Mouse (Mus musculus) gastrocnemius, adult 8-10 months (tissue): ENCODE measurements around the gene Gnmt. TPM values are rescaled to one million over a fixed set of nuclear protein-coding genes. Genes with fewer than 3 reads are reported as not detected.
A peak's percentile ranks its signal among the peaks of the same experiment; 100 is the strongest.

Source experiments
- DNase-seq, 2 experiments: peaks; one replicate each; pipeline ENCODE4 v3.0.0; 2022; ENCODE audit warnings: low spot score in 2 of 2
- total RNA-seq, 4 experiments: library from RNA; stranded (reverse); gene quantifications; 2 replicates each; pipeline ENCODE4 v1.2.4; 2022

The Gnmt gene
- total RNA-seq, 4 experiments from 2014 or later = 0.65 to 5.1 (median 1.9) TPM

DNA sequence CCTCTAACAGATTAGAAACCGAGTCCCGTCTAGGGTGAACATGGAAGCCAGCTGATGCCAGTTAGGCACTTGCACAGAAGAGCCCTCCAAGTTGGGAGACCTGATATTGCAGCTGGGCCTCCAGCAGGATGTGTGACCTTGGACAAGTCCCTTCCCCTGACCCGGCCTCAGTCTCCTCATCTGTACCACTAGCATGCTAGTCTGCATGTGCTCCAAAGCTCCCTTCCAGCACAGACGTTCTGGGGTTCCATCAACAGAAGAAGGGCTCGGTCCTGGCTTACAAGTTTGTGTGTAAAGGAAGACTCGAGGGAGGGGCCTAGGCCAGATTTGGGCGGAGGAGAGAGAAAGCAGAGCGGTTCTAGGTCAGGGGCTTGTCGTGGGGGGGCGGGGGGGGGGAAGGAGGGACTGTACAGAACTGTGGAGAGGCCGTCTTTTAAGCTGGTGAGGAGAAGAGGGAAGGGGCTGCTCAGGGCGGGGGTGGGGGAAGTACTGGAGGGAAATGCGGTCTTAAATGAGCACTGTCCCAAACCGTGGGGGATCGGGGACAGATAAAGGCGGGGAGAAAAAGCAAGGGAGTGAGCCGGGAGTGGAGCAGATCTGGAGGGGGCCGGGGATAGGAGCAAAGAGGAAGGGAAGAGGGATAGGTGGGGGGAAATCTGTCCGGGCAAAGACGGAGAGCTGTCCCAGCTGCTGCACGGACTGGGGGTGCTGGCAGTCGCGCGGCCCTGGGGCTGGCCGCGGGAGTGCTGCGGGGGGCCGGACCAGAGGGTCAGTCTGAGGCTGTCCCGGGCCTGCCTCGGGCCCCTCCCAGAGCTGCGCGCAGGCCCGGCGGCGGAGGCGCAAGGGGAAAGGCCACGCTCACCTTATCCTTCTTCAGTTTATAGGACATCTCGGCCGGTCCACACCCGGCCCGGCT lies 24.7 kb downstream of the Gnmt start:
- no peak for DNase-seq

DNA sequence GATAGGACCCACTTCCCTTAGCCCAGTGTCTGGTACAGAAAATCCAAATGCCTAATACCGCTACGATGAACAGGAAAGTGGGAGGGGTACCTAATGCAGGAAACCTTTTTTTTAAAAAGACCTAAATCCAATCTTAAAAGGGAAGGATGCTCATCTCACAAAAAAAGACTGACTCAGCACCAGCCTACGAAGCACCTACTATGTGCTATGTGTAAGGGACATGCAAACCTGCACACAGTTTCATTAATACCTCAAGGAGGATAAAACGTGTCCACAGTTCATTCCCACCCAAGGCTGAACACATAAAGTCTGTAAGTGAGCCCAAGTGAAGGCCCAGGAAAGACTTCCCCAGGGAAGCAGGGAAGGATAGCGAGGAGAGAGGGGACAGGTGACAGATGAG lies 26.5 kb downstream of the Gnmt start:
- no peak for DNase-seq

DNA sequence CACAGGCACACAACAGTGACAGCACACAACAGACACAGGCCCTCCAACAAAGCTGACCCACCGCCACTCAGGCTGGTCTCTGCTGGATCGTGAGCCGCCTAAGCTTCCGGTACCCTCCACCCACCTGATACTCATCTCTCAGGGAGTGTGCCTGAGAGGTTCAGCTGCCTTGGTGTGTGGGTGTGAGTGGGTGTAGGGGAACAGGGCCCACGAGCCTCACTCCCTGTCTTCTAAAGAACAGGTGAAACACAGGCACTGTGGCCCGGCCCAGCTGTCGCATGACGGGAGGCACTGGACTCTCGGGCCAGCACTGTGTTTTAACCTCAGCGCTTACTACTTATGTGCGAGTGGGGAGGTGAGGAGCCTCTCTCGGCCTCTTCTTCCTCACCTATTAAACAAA lies 26.9 kb downstream of the Gnmt start:
- no peak for DNase-seq

DNA sequence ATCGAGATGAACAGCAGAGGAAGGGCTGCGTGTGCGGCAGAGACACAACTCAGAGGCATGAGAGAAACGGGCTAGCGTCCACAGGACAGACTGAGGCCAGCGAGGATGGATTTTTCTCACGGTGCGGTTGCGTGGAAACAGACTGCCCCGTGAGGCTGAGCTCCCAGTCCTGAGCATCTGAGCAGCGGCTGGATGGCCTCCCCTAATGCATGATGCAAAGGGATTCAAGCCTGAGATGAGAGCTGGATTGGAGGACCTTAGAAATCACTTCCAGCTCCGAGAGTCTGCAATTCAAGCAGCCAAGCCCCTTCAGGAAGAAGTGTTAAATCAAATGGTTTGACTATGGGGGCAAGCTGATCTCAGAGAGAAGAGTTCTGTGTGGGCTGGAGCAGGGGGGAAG lies 27.5 kb downstream of the Gnmt start:
- no peak for DNase-seq

DNA sequence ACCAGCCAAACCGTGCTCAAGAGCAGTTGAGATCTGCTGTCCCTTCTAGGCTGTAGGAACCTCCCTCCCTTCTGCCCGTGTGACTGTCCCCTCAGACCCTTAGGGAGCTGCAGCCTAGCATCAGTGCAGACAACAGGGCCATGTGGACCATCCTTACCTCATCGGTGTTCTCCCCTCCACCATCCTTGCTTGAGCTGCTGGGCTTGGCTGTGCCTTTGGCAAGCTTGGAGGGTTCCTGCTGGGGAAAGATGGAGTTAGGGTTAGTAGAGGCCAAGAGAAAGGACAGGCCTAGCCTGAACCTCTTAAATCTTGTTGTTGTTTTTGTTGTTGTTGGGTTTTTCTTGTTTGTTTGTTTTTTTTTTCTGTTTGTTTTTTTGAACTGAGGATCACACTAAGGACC lies 29.1 kb downstream of the Gnmt start:
- DNase-seq = no peak

DNA sequence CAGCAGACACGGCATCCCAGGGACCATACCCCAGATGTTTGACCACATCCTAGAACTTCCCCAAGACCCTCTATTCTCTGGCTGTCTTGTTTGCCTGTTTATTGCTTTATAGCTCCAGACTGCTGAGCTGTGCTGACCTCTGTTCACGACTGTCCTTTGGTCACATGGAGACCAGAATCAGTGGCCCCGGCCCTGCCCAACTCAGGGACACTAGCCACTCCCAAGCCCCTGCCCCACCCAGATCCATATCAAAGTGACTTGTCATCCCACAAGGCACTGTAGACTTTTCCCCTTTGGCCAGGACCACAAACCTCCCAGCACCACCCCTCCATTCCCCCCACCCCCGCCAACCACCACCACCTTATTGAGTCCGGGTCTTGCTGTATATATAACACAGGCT lies 29.7 kb downstream of the Gnmt start:
- DNase-seq = no peak

DNA sequence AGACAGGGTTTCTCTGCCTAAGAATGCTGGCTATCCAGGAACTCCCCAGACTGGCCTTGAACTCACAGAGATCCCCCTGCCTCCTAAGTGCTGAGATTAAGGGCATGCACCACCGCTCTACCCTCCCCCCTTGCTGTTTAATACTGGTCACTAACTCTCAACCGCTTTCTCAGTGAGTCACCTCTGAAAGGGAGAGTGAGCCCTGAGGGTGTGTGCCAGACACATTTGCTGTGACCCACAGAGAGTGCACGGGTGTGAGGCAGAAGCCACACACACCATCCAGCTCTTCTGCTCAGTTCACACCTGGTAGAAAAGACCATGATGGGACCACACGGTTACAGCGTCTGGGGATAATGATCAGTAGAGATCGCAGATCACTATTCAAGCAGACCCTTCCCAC lies 30.5 kb downstream of the Gnmt start:
- no peak for DNase-seq

DNA sequence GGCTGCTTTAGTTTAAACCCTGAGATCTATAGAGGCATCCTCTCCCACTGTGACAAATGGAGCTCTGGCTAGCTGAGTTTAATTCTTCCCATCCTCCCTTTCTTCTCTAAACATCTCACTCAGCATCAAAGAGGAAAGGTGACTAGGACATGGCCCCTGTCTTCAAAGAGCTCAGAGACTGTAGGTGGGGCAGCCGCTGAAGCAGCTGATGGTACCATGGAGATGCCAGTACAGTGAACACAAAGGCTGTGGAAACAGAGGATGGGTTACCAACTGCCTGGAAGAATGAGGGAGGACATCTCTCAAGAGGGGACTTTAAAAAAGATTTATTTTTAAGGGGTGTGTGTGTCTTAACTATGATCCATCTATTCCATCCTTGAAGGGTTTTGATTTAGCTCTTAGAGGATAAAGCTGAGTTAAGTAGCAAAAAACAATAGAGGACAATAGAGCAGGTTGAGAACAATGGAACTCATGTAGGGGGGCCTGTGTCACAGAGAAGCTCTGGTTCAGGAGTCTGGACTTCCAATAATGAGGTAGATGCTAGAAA lies 34.4 kb downstream of the Gnmt start:
- DNase-seq = no peak

DNA sequence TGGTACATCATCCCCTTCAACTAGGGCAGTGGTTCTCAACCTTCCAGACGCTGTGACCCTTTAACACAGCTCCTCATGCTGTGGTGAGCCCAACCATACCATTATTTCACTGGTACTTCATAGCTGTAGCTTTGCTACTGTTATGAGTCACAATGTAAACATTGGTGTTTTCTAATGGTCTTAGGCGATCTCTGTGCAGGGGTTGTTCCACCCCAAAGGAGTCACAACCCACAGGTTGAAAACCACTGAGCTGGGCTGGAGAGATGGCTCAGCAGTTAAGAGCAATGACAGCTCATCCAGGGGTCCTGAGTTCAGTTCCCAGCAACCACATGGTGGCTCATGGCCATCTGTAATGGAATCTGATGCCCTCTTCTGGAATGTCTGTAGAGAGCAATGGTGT lies 37.6 kb downstream of the Gnmt start:
- no peak for DNase-seq

DNA sequence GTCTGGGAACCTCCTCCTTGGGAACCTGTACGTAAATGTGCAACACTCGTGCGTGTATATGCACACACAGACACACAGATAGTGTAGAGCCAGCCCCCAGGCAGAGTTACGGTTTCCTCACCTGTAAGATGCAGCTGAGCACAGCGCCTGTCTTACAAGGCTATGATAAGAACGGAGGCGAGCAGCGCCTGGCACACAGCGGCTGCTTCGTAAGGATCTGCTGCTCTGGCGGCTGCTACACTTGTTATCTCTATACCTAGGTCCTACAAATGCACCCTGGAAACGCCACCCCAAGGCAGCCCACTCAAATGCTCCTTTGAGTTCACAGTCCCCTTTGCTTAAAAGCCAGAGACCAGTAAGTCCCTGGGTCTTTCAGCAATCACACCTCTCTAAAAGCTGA lies 38.3 kb downstream of the Gnmt start:
- no peak for DNase-seq

DNA sequence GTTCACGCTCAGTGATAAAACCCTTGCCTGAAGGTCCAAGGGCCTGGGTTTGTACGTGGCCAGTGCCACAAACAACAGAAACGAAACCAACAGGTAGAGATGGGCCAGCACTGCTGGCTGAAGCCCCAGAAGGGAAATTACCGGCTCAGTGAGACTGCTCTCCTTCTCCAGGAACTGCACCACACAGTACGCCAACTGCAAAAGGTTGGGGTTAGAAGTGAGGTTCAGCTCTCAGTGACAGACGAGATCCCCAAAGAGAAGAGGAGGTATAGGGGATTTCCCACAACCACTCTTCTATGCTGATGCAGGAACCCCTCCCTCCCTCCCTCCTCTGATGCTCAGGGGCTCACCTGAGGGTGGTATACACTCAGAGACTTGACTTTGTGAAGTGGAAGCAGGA lies 43.1 kb downstream of the Gnmt start:
- no peak for DNase-seq

DNA sequence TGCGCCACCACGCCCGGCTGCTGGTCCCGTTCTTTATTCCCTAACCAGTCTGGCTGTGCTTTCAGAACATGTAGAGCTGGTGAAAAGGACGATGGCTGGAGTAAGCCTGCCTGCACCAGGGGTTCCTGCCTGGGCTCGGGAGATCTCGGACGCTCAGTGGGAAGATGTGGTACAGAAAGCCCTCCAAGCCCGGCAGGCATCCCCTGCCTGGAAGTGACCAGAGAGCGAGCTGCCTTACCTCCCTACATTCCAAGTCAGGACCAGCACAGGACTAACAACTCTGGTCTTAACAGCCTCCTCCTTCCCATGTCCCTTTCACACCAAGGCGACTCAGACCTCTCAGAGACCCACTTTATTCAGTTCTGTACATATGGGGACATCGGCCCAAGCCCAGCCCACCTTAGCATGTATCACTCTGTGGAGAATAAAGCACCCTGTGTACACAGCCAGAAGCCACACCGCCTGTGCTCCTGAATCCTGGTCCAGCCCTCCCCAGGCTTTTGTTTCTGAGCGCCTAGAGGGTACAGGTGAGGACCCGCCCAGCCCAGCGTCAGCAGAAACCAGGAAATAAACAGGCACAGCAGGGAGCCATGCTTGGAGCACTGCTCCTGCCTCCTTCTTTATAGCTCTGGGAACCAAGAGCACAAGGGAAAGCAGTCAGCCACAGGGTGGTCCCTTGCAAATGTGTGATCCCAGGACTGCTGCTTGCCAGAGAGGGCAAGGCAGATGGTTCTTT lies 46.1 kb downstream of the Gnmt start:
- no peak for DNase-seq

DNA sequence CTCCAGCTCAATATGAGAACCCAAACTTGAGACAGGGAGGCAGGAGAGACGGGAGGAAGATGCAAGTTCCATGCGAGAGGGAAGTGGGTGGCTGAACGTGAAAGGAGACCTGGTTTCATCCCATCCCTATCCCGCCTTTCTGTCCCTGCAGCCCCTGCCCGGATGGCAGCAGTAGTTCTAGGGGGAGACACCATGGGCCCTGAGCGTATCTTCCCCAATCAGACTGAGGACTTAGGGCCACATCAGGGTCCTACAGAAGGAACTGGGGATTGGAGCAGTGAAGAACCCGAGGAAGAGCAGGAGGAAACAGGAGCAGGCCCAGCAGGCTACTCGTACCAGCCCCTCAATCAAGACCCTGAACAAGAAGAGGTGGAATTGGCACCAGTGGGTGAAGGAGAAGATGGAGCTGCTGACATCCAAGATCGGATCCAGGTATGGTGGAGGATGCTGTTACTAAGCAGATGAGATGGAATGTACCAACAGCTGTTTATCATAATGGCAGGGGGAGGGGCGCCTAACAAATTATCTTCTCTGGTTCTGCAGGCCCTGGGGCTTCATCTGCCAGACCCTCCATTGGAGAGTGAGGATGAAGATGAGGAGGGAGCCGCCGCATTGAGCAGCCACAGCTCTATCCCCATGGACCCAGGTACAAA lies 47.4 kb downstream of the Gnmt start:
- DNase-seq = no peak

DNA sequence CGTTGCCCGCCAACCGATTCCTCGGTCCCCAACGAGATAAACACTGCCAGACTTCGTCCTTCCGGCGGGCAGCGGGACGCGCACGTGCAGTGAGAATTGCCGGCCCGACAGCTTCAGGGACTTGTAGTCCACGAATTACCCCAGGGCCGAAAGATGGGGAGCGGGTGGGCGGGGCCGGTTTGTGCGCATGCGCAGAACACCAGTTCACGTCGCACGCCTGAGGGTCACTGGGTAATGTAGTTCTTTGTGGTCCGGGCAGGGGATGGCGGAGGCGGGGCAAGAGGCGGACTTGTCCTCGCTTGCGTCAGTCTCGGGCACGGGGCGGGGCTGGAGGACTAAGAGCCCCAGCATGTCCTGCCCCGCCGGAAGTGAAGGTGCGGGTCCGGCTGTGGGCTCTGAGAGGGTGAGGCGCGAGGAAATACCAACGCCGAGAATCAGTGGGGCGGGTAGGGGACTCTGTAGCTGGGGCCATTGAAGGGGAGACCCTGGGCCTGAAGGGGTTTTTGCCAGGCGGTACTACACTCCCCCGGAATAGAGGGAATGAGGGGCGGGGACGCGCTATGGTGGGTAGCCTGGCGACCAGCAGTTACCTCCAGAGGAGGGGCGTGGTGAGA lies 48.1 kb downstream of the Gnmt start, which contains the start of gene Klhdc3:
Gene Klhdc3, minus strand, starts transcription at position 155 of the 614 bp plus-strand sequence.
- peak; percentile 94 to 97 for DNase-seq

DNA sequence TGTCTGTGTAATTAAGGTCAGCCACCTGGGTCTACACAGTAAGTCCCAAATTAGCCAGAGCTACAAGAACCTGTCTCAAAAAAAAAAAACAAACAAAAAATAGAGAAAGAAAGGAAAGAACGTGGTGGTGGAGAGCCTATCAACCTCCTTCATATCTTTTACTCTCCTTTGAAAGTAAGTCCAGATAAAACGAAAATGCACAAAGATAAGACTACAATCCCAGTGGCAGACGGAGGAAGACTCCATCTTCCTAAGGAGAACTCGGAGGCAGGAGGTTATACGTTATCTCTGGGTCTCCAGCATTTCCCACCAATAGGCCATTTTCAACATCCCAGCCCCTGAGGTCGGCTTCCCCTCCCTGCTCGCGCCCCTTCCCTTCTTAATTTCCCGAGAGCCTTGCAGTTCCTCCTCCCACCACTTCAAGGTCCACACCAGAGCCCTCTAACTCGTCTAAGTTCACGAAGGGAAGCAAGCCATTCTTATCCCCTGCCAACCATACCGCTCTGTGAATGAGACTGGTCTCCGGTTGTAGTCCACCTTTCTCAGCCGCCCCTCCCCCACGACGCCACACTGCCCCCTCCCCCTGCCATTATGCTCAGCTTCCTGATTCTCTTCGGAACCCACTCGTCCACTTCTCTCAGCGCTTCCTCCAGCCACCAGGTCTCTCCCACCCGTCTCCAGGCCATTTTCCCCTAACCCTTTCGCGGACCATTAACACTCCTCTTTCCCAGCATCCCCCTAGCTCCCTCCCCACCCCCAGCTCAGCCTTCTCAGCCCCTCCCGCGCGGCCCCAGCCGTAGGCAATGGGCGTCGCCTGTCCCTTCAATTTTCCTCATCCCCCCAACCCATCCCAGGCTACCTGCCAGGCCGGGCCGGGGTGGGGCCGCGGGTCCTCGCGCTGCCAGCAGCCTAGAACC lies 48.9 kb downstream of the Gnmt start:
- peak in 1 of 2 experiments; percentile 29 for DNase-seq

DNA sequence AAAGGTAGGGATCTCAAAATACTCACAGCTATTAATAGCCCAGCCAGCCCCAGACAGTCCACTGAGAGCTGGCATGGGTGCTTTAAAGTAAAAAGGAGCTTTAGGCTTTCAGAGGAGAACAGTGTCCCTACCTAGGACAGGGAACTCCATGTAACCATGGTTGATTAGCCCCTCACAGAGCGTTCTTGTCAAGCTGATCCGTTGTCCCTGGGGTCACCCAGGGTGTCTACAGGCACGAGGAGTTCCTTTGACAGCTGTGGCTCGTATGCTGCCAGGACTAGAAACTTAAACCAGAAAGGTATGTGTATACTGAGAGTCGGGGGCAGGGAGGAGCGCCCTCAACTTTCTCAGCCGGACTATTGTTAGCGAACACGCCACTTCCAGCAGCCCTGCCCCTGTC lies 50.1 kb downstream of the Gnmt start:
- peak; percentile 47 to 60 for DNase-seq

DNA sequence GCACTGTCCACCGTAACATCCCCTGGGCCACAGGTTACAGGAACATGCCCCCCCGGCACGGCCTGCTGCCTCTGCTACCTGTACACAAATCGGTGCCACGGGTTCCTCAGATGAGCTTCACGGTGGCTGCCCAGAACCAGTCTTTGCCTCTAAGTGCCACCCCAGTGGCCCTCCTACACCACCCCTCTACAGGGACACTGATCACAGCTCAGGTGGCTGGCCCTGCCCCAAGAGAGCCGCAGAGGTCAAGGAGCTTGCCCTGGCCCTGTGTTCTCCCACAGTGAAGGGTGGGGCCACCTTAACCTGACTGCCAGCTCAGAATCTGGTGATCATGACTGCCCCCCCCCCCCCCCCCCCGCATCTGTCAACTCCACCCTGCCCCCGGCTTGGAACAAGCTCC lies 50.6 kb downstream of the Gnmt start, which contains the start of gene Mea1:
Gene Mea1, plus strand, starts transcription at position 378 of the 400 bp plus-strand sequence.
- DNase-seq = peak; percentile 57 to 74
